In genomic region chr15:98867321-98867720, GRCm38 (mm10) we compare ENCODE assay signal across 8 mouse cellular contexts. TPM values are rescaled to one million over a fixed set of nuclear protein-coding genes. Genes with fewer than 3 reads are reported as not detected.
DNase-seq lines count a peak whose midpoint lies in the region; ATAC-seq and TF ChIP-seq lines count a peak whose summit lies in the region.

No protein-coding gene starts in this region.

- no peak for ATAC-seq in liver, embryonic 12.5 days

- no peaks in the 10 kb centered on the region for H3K9me3 ChIP-seq in liver, embryonic 12.5 days (replicated peaks)

- H3K27ac ChIP-seq in gastrocnemius, adult 2 months: peak overlapping the region; percentile 100
- peak overlapping the region; percentile 95 for H3K27ac ChIP-seq in liver, embryonic 12.5 days

- intact Hi-C loops in gastrocnemius, adult 2 months (cut with DNase I): loop anchor here (5.0 kb wide), 1 partner anchor 35 kb away; the partner anchor contains the start of gene Prkag1
- intact Hi-C loops in gastrocnemius, postnatal 36 days (cut with DNase I): loop anchor here (5.0 kb wide), 1 partner anchor 35 kb away; the partner anchor contains the start of gene Prkag1

- peak overlapping the region; percentile 99 for H3K9ac ChIP-seq in liver, embryonic 12.5 days

- peak overlapping the region; percentile 92 for H3K4me3 ChIP-seq in gastrocnemius, adult 2 months
- peak overlapping the region; percentile 99 for H3K4me3 ChIP-seq in liver, embryonic 12.5 days

- DNase-seq in gastrocnemius, adult 2 months: peak; percentile 61
- no peak for DNase-seq in gastrocnemius, postnatal 36 days
- peak; percentile 91 for DNase-seq in brain, adult 2 months (ENCODE audit: low read depth, low spot score)
- DNase-seq in heart, adult 18-20 months: peak; percentile 77 to 86
- peak; percentile 51 for DNase-seq in kidney, adult 18-20 months
- peak; percentile 78 for DNase-seq in naive thymus-derived CD4-positive, alpha-beta T cell, adult 2 months (ENCODE audit: low read depth)
- peak; percentile 45 to 56 for DNase-seq in thymus, postnatal 10 days (ENCODE audit: low spot score in 2 of 2)

- H3K4me2 ChIP-seq in liver, embryonic 12.5 days: peak overlapping the region; percentile 96

- WGBS in liver, embryonic 12.5 days (ENCODE audit: insufficient replicate concordance): 29% methylated on average over 6 of the region's 6 CpGs

- no peaks in the 10 kb centered on the region for H3K27me3 ChIP-seq in liver, embryonic 12.5 days (replicated peaks)

- peaks cover 50% of the 10 kb centered on the region for H3K36me3 ChIP-seq in liver, embryonic 12.5 days

- peaks cover 42% of the 10 kb centered on the region for H3K4me1 ChIP-seq in liver, embryonic 12.5 days

- TF ChIP-seq CTCF in gastrocnemius, adult 2 months (IDR thresholded peaks at IDR 0.05): no peak

RNA-seq across cellular contexts. Expression of gene Kmt2d, which starts 3.7 kb away (rescaled TPM):
- total RNA-seq in gastrocnemius, adult 2 months (2021): 10 to 100 TPM; 53.6 to 56.3 TPM
- total RNA-seq in gastrocnemius, postnatal 36 days (2021): 10 to 100 TPM; 42.7 to 46.4 TPM
- 10 to 100 TPM; 47.0 to 58.4 TPM for total RNA-seq in heart, adult 18-20 months (2021)
- polyA plus RNA-seq in liver, embryonic 12.5 days (2016; fragmentation: Nextera tagmentation; extraction: Ambion mirVana): 7.0 TPM in 2 replicates

RNA-seq across cellular contexts. Expression of gene Rhebl1, which starts 27.0 kb away (rescaled TPM):
- 1 to 10 TPM in 1 of 2 experiments, under 1 TPM in 1; 0.92 to 2.2 TPM for total RNA-seq in gastrocnemius, adult 2 months (2021)
- 1 to 10 TPM; 1.9 to 3.1 TPM for total RNA-seq in gastrocnemius, postnatal 36 days (2021)
- 1 to 10 TPM; 1.5 to 2.2 TPM for total RNA-seq in heart, adult 18-20 months (2021)
- 4.9 TPM in 2 replicates for polyA plus RNA-seq in liver, embryonic 12.5 days (2016; fragmentation: Nextera tagmentation; extraction: Ambion mirVana)

RNA-seq across cellular contexts. Expression of gene Dhh, which starts 31.0 kb away (rescaled TPM):
- under 1 TPM; 0.81 to 0.82 TPM for total RNA-seq in gastrocnemius, adult 2 months (2021)
- total RNA-seq in gastrocnemius, postnatal 36 days (2021): under 1 TPM; 0.41 to 0.96 TPM
- 1 to 10 TPM in 1 of 2 experiments, under 1 TPM in 1; 0.87 to 1.8 TPM for total RNA-seq in heart, adult 18-20 months (2021)
- 0.25 and 0.32 TPM in 2 replicates for polyA plus RNA-seq in liver, embryonic 12.5 days (2016; fragmentation: Nextera tagmentation; extraction: Ambion mirVana)

RNA-seq across cellular contexts. Expression of gene Prkag1, which starts 36.0 kb away (rescaled TPM):
- 10 to 100 TPM; 49.0 to 59.5 TPM for total RNA-seq in gastrocnemius, adult 2 months (2021)
- 10 to 100 TPM; 39.3 to 50.3 TPM for total RNA-seq in gastrocnemius, postnatal 36 days (2021)
- 100 to 1,000 TPM; 107 to 125 TPM for total RNA-seq in heart, adult 18-20 months (2021)
- 114 TPM in 2 replicates for polyA plus RNA-seq in liver, embryonic 12.5 days (2016; fragmentation: Nextera tagmentation; extraction: Ambion mirVana)

RNA-seq across cellular contexts. Expression of gene Lmbr1l, which starts 50.7 kb away (rescaled TPM):
- total RNA-seq in gastrocnemius, adult 2 months (2021): 1 to 10 TPM; 5.2 to 6.9 TPM
- 1 to 10 TPM; 6.3 to 7.6 TPM for total RNA-seq in gastrocnemius, postnatal 36 days (2021)
- 1 to 10 TPM; 7.4 to 9.8 TPM for total RNA-seq in heart, adult 18-20 months (2021)
- 4.4 and 4.6 TPM in 2 replicates for polyA plus RNA-seq in liver, embryonic 12.5 days (2016; fragmentation: Nextera tagmentation; extraction: Ambion mirVana)

Comparison
In these comparisons a context has a peak if more than half of its experiments do, and no peak if none do; other contexts are left out.
1. DNase-seq: peak in gastrocnemius, adult 2 months (single experiment), brain, adult 2 months (single experiment), heart, adult 18-20 months (2 of 2), kidney, adult 18-20 months (single experiment), naive thymus-derived CD4-positive, alpha-beta T cell, adult 2 months (single experiment) and thymus, postnatal 10 days (2 of 2); none in gastrocnemius, postnatal 36 days (0 of 2).